Mouse (Mus musculus) urinary bladder, adult 2 months (tissue): ENCODE data around the gene Tatdn3. TPM values are rescaled to one million over a fixed set of nuclear protein-coding genes. Genes with fewer than 3 reads are reported as not detected.

ENCODE experiments used
- DNase-seq: peaks from one replicate; pipeline ENCODE4 v3.0.0; 2022; ENCODE audit warnings: low spot score
- polyA plus RNA-seq: library from polyadenylated mRNA; depleted of rRNA; stranded (reverse); fragments of >200 nt; gene quantifications from 2 replicates; pipeline ENCODE4 v1.2.3, GENCODE M21; 2012; rRNA removed

Tatdn3 gene
- polyA plus RNA-seq = 32.4 and 36.2 TPM in 2 replicates

DNA sequence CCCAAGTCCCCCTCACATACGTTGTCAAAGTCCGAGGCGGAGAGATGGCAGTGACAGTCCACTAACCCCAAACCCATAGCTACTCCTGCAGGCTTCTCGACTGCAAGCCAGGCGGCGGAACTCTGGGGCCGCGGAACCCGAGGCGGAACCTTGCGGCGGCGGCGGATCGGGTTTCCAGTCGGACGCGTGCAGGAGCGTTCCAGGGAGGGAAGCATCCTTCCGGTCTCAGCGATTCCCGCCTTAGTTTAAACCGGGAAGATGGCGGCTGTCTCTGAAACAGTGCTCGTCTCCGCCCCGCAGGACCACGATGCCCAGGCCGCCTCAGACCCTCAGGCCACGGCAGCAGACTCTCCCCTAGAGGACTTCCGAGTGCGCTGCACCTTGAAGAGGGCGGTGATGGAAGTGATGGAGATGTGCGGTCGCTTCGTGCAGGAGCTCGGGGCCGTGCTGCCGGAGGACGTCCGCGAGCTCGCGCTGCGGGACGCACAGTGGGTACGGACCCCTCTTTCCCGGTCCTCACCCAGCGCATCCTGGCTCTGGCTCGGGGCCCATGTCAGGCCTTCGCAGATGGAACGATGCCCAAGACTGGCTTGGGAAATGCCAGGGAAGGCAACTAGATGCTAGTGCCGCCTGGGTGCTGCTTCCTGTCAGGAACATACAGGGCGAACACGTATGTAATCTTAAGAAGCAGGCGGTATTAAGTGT, at the start of gene Tatdn3, which contains the start of gene Nsl1:
TSS of gene Tatdn3 (minus strand) at position 152 of the 705 bp plus-strand sequence.
TSS of gene Nsl1 (plus strand) at position 232 of the 705 bp plus-strand sequence.
- DNase-seq = peak; percentile 96

DNA sequence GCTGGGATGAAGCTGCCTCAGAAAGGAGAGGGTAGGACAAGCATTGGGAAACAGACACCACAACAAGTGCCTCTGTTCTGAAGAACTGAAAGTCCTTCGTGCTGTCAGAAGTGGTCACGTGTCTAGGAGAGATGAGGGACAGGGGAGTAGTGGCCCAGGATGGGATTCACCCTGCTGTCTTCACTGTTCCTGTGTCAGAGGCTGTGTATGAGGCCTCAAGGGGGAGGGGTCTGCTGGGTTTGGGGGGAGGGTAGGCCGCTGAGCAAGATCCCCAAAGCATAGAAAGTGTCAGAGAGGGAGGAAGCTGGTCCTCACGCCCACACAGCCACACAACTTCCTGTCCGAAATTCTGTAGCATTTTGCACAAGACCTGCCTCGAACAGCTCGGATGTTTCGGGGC, 48.4 kb upstream of the Tatdn3 start:
- no peak for DNase-seq

DNA sequence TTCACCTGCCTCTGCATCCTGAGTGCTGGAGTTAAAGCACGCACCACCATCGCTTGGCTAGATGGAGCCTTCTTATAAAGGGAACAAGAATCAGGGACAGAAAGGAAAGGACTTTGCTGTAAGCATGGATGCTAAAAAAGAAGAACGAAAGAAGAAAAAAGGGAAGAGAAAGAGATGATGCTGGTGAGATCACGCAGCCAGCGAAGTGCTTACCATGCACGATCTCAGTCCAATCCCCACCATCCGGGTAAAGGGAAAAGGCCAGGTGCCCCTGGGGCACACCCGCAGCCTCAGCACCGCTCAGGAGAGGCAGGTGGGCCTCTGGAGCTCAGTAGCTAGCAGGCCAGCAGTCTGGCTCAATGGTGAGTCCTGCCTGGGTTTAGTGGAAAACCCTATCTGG, 47.2 kb upstream of the Tatdn3 start:
- DNase-seq = no peak

DNA sequence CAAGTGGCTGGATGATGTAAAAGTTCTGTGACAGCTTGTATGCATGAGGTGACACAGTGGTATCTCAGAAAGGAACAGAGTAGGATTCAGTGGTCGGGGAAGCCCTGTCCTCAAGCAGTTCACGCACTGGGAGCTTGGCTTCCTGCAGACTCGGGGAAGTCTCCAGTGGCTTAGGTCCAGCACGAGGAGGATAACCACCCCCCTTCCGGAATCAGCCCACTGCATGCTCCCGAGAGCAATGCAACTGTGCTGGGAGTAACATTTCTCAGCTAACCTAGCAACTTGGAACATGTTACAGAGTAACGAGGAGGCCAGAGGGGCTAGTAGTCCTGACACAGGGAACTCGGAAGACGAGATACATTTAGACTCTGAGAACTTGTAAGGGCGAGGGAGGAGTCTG, 44.6 kb upstream of the Tatdn3 start:
- no peak for DNase-seq

DNA sequence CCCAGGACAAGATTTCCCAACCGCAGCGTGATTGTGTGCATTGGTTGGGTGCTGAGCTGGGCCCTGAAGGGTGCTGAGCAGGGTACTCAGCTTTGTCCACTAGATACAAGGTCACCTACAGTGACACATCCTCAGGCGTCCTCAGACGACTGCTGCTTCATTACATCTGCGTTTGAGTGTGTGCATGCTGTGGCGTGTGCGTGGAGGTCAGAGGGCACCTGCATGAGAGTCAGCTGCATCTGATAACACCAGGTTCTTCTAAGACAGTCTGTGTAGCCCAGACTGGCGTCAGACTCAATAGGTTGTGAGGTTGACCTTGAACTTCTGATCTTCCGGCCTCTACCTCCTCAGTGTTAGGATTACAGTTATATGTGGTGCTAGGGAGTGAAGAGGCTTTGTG, 42.5 kb upstream of the Tatdn3 start:
- DNase-seq = no peak

DNA sequence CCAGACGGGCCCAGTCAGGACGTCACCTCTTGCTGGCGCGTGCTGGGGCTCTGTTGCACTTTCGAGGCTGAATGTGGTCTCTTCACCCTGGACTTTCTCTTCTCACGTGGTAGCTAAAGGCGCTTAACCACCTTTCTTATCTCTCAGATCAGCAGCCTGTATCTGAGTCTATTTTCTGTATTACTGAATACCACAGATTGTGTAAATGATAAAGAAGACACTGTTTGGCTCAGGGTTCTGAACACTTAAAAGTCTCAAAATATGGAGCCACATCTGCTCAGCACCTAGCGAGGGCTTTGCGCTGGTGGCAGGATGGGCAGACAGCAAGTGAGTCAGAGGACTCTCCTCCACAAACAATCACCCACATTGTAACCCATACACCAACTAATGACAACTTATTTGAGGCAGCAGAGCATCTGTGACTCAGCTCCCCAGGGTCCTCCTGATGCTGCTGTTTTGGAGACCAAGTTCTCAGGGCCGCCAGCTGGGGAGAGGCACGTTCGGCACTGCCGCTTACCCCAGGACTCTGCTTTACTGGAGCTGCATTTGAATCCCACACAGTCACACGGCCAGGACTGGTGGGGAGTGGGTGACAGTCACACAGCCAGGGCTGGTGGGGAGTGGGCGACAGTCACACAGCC, 40.1 kb upstream of the Tatdn3 start:
- no peak for DNase-seq

DNA sequence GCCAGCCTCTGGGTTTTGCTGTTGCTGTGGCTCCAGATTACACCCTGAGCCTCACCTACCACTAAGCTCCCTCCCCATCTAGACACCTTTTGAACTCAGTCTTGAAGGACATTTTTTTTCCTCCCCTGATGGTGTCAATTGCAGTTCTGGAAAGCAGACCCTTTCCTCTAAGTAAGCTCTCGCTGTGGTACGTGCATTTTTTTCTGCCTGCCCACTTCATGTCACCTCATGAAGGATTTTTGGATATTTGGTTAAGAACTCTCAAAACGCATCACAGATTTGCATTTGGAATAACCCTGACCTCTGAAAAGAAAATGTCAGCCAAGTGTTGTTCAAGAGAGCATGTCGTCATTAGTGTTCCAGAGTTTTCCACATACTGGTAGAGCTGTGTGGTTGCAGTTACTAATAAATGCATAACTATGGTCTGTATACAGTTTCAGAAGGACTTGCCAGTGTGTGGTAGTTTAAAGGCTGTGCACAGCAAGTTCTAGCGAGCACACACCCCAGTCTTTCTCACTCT, 37.1 kb upstream of the Tatdn3 start:
- DNase-seq = no peak

DNA sequence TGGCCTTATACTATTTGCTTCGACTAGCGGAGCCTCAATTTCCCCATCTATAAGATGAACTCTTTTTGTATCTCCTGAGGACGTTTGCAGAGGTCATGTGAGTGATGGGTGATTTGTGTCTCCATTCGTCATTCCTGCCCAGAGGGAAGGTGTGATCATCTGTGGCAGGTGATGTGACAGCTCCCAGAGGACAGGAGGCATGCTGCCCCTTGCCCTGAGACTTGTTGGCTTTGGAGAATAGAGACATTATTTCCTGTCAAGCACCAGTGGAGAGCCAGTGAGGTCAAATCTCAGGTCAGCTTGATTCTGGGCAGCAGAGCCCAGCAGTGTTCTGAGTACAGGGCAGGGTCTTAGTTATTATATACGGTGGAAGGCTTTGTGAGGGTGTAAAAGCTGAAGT, 36.4 kb upstream of the Tatdn3 start:
- DNase-seq = no peak

DNA sequence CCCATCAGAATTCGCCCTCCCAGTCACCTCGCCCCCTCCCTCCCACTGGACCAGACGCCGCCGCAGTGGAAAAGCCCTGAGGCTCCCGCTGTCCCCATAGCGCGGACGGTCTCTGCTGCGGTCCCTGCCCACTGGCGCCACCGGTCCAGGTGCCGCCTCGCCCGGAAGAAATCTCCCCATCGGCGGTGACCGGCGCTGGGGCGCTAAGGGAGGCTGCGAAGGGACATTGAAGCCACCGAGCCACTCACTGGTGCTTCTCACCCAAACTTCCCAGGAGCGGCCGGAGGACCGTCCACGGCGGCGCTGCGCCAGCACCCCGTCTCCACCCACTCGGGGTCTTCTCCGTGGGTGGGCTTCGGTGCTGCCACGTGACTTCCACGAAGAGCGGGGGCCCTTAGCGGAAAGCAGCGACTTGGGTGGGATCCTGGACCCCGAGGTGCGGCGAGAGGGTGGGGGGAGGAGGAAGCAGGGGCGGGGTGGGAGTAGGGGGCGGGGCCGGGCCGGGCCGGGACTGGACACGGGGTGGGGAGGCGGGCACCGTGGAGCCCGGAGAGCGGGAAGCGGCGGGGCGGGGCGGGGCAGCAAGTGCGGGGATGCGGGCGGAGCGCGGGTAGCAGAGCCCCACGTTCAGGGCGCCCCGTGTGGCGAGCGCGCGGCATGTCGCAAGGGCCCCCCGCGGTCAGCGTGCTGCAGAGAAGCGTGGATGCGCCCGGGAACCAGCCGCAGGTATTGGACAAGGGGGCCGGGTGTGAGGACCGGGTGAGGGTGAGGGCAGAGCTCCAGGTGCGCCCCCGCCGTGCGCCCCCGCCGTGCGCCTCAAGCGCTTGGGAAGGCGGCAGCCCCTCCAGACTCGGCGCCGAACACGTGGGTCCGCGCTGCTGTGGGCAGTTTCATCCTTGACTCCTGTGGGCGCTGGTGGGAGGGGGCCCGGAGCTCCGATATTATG, 35.3 kb upstream of the Tatdn3 start, which contains the start of gene Batf3:
TSS of gene Batf3 (plus strand) at position 46 of the 946 bp plus-strand sequence.
- peak; percentile 33 for DNase-seq

DNA sequence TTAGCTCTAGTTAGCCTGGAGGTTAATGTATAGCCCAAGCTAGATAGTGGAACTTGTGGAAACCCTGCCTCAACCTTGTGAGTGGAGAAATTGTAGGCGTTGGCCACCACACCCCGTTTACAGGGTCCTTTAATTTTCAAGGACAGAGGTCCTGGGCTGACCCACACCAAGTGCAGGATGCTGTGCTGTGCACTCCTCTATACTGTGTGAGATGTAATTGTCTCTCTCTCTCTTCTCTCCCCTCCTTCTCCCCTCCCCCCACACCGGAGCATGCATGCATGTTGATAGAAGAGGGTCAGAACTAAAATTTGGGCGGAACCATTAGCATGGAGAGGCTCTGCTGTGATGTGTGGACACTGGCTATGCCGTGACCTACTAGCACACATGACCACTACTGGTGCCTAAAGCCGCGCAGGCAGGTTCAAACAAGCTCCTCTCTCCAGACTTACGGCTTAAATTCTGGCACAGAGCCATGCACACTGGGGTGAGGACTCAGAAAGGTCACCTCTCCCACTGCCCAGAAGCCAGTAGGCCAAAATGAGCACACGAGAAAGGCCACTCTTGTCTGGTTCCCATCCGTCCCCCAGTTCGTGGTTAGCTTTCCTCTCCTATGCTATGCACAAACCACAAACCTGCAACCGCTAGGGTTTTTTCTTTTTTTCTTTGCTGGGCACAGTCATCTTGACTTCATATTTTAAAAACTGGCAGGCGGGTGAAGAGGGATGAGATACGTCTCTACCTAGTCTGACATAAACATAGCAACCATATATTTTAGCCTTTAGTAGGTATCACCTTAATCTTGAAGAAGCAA, 34.3 kb upstream of the Tatdn3 start:
- no peak for DNase-seq

DNA sequence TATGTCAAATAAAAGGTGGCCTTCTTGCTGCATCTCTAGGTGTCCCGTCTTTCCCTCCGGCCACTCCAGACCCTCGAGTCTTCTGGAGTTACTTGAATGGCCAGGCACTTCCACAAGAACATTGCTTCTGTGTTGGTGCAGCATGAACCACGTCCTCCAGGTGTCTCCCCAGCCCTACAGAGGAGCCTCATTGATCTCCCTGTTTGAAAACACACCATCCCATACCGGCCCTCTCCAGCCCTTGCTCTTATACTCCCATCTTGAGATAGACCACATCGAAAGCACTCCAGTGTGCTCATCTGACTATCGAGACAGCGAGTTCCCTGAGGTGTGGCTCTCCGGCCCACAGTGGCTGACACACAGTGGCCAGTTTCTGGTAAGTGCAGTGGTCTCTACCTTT, 32.3 kb upstream of the Tatdn3 start:
- DNase-seq = no peak

DNA sequence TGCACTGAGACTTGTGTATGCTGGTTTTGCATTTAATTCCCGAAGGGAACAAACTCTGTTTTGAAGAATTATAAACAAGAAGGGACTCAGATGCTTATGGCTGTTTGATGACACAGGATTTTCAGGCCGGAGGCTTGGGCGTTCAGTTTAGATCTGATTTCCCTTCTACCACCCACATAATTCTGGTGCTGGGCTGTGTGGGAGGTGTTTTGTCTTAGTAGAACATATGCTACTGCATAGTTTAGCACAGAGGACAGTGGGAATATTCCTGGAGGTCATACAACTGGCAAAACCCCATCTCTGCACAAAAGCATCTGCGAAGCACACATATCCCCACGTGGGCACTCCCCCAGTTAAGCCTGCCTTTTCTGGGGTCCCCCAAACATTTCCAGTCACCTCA, 30.8 kb upstream of the Tatdn3 start:
- no peak for DNase-seq

DNA sequence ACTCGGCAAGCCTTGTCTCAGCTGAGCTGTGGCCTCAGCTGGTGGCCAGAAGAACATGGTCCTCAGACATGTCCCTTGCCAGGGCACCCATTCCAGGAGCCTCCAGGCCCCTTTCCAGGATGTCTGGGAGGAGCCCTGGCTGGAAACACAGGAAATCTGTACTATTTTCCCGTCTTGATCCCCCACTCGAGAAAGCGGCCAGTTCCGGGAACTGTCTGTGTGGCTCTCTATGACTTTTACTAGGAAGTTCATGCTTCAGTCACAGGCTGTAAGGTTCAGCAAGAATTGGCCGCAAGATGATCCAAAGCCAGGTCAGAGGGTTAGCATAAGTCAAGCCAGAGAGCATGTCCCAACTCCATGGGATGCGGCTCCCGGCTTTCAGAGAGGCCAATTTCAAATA, 29.3 kb upstream of the Tatdn3 start:
- DNase-seq = no peak

DNA sequence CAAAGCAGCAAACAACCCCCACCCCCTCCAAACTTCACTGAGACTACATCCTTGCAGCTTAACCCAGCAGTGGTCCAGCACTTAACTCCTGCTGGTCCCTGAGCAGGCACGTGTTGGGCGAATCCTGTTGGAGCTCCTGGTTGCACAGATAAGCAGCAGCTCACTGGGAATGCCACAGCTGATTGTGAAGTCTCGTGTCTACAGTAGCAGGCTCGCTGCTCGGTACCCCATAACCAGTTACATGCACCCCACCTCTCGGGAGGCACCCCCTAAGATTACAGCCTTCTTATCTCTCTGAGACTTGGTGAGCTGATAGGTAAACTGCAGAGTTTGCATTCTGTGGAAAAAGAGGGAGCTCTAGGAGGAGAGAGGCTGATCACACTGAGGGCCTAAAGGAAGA, 26.6 kb upstream of the Tatdn3 start:
- no peak for DNase-seq

DNA sequence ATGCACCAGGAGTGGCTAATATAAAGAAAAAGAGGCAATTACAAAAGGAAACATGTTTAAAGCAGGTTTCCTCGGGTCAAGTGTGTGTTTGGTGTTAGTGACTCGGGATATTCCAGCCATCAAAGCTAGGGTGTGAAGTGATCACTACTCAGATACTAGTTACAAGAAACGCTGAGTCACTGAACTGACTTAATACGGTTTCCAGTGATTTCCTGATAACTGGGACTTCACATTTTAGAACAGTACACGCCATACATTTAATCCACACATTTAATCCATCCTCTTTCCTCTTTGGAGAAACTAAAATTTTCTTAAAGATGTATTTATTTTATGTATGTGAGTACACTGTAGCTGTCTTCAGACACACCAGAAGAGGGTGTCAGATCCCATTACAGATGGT, 25.2 kb upstream of the Tatdn3 start:
- DNase-seq = no peak

DNA sequence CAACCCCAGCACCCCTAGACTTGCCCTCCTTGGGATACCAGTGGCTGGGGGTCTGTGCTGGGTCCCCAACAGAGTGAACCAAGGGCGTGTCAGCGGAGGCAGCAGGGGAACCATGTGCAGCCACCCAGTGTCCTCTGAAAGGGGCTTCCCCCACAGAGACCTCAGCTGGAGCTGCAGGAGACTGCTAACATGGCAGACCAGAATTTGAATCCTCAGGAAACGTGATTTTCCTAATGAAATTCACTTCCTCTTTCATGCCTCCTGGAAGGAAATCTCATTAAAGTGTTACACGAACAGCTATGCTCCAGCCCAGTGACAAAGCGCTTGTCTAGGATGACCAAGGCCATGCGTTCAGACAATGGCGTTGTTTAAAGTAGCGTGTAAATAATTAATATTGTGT, 24.2 kb upstream of the Tatdn3 start:
- DNase-seq = no peak

DNA sequence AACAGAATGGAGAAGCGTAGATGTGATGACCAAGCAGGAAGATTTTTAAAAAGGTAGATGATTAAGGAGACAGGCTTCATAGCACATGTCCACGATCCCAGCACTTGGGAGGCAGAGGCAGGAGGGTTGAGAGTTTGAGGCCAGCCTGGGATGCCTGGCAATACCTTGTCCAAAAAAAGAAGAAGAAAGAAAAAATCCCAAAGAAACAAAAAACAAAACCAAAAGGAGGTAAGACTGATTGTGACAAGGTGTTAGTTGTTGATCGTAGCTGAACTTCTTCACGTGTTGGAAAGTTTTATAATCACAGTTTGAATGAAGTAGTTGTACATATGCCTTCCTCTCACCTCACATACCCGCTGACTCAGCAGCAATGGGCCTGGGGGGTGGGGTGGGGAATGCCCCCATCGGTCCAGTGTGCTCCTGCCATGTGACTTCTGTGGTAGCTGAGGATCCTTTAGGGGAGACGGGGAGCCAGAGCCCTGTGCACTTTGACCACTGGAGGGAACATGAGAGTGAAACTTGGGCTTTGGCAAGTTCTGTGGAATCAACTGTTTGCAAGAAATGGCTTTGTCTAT, 23.7 kb upstream of the Tatdn3 start:
- DNase-seq = no peak

DNA sequence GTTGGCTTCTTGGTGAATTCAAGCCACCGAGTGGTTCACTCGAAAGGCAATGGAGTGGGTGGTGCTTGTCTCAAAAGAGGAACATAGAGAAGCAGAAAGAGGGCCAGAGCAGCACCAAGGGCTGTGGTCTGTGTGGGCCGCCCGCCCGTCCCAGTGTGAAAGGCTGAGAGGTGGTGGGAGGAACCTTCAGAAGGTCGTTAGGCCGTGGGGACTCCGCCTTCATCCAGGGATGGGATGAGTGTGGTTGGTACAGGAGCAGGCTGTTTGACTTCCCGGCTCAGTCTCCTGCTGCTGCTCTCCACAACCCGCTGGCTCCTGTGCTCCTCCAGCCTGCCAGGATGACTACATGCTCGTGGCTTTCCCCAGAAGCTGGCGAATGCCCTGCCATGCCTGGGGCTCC, 22.9 kb upstream of the Tatdn3 start:
- no peak for DNase-seq

DNA sequence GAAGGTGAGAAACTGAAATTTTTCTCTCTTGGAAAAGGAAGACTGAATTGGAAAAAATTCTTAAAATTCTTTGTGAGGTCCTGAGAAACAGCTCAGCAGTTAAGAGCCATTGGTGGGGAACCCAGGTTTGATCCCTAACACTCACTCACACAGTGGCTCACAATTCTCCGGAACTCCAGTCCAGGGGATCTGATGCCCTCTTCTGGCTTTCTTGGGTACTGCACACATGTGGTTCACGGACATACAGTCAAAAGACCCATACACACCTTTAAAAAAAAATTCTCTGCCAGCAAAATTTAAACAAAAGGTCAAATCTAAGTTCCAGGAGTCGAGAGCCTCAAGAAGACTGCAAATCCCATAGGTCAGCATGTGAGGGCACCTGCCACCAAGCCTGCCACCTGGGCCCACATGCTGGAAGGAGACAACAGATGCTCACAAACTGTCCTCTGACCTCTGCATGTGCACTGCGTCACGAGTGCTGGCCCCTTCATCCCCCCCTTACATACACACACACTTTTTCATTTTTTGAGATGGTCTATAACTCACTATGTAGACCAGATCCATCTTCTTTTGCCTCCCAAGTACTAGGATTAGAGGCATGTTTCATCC, 22.3 kb upstream of the Tatdn3 start:
- DNase-seq = no peak

DNA sequence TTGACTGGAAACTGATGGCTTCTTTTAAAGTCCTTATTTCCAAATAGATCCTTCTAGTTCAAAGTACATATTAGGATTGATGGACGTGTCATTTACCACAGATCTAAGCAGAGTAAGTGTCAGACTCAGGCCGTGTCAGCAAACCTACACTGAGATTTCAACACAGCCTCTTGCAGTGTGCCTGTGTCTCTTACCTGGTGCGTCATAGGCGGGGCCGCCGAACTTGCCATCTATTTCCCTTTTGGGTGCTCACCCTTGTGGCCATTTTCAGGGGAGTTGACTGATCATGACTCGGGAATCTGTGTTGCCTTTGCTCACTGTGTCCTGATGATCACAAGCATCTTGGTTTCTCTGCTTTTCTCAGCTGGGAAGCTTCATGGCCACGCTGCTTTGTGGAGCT, 20.5 kb upstream of the Tatdn3 start:
- DNase-seq = no peak
